Comparison of ENCODE assay signal across 25 mouse cellular contexts in genomic region chr5:24016912-24017311, GRCm38 (mm10).
"Had no signal": no experiment of that assay in that cellular context is flagged by ENCODE, and none has a peak within 500 bp of the region (broad histone marks: within the 10 kb centered on the region; RNA-seq: fewer than 3 reads in every experiment).

No protein-coding gene starts in this region.

- H3K9ac ChIP-seq: heart, embryonic 12.5 days; hindbrain, embryonic 12.5 days; hindbrain, embryonic 14.5 days; intestine, embryonic 15.5 days; kidney, embryonic 15.5 days; limb, embryonic 13.5 days; limb, embryonic 15.5 days; liver, embryonic 13.5 days had no signal

- H3K9me3 ChIP-seq: heart, embryonic 12.5 days; intestine, embryonic 15.5 days; kidney, embryonic 15.5 days; limb, embryonic 13.5 days; limb, embryonic 15.5 days; liver, embryonic 13.5 days had no signal

- DNase-seq: gastrocnemius, postnatal 10 days; gastrocnemius, postnatal 25 days; heart, adult 2 months; heart, postnatal 10 days; heart, postnatal 4 days; kidney, adult 18-20 months; kidney, adult 8-10 months; kidney, postnatal 14 days; kidney, postnatal 36 days; layer of hippocampus, adult 9-11 months; layer of hippocampus, postnatal 36 days; left cerebral cortex, postnatal 4 days; liver, embryonic 13.5 days had no signal

- H3K4me1 ChIP-seq: intestine, embryonic 15.5 days; kidney, embryonic 15.5 days had no signal

- H3K4me2 ChIP-seq: heart, embryonic 12.5 days; hindbrain, embryonic 12.5 days; hindbrain, embryonic 14.5 days; intestine, embryonic 15.5 days; kidney, embryonic 15.5 days; limb, embryonic 13.5 days; limb, embryonic 15.5 days; liver, embryonic 13.5 days had no signal

- H3K27ac ChIP-seq: heart, adult 2 months; hindbrain, embryonic 10.5 days; hindbrain, embryonic 12.5 days; hindbrain, embryonic 14.5 days; intestine, embryonic 15.5 days; kidney, embryonic 15.5 days; kidney, postnatal 0 days; limb, embryonic 13.5 days; limb, embryonic 15.5 days; liver, embryonic 13.5 days had no signal

- ATAC-seq: hindbrain, embryonic 16.5 days; inflammation-experienced regulatory T-cells, adult 6 months; intestine, embryonic 15.5 days; intestine, postnatal 0 days had no signal

- H3K4me3 ChIP-seq: heart, adult 2 months; heart, embryonic 12.5 days; hindbrain, embryonic 10.5 days; hindbrain, embryonic 12.5 days; intestine, embryonic 15.5 days; kidney, embryonic 15.5 days; limb, embryonic 13.5 days; limb, embryonic 15.5 days; liver, embryonic 13.5 days had no signal

- H3K27me3 ChIP-seq: heart, embryonic 12.5 days; hindbrain, embryonic 12.5 days; intestine, embryonic 15.5 days; kidney, embryonic 15.5 days; limb, embryonic 13.5 days; limb, embryonic 15.5 days; liver, embryonic 13.5 days had no signal

- H3K36me3 ChIP-seq: heart, embryonic 12.5 days; hindbrain, embryonic 12.5 days; intestine, embryonic 15.5 days; kidney, embryonic 15.5 days; limb, embryonic 13.5 days; limb, embryonic 15.5 days had no signal
